Mouse (Mus musculus): ENCODE data around the gene Sik1. TPM values are rescaled to one million over a fixed set of nuclear protein-coding genes. Genes with fewer than 3 reads are reported as not detected.

Sik1 gene
- total and polyA plus RNA-seq, 3 experiments: 17.1 to 56.9 (median 36.7) TPM

- no peak for TF ChIP-seq ZNF384 (IDR thresholded peaks at IDR 0.05; ENCODE audit: low read depth, low read length)
- TF ChIP-seq E2F4 (IDR thresholded peaks at IDR 0.05; ENCODE audit: insufficient replicate concordance, low read depth, low read length): no peak
- TF ChIP-seq ZC3H11A (IDR thresholded peaks at IDR 0.05; ENCODE audit: low read depth, low read length): no peak
- no peak for TF ChIP-seq SIN3A (IDR thresholded peaks at IDR 0.05; ENCODE audit: low read length)
- no peak for TF ChIP-seq MAX (IDR thresholded peaks at IDR 0.05; ENCODE audit: low read length)
- no peak for TF ChIP-seq BHLHE40 (IDR thresholded peaks at IDR 0.05; ENCODE audit: low read depth, low read length)
- no peak for TF ChIP-seq USF1 (IDR thresholded peaks at IDR 0.05; ENCODE audit: low read depth, low read length)
- no peak for TF ChIP-seq RAD21 (IDR thresholded peaks at IDR 0.05; ENCODE audit: low read depth, low read length)
- no peak for TF ChIP-seq JUND (conservative IDR thresholded peaks at IDR 0.05; ENCODE audit: low read depth, low read length)
- Histone ChIP-seq H3K4me2 (ENCODE audit: insufficient read depth, low read depth, poor library complexity, severe bottlenecking) (no peak overlapping the region), H3K4me1 (ENCODE audit: control insufficient read depth in 1 of 2, insufficient read depth in 2 of 2) (peaks cover 31 to 47% of the 10 kb centered on the region in 2 experiments), H3K4me3 (replicated peaks in 1 of 3; ENCODE audit: low read depth in 2 of 3, low read length in 2 of 3, poor library complexity in 1 of 3) (no peak overlapping the region), H3K36me3 (replicated peaks in 1 of 2; ENCODE audit: control insufficient read depth in 1 of 2, insufficient read depth in 1 of 2, low read length in 1 of 2) (no peaks in the 10 kb centered on the region), H3K79me2 (replicated peaks; ENCODE audit: control insufficient read depth, extremely low read depth, insufficient read depth, poor library complexity, severe bottlenecking) (no peaks in the 10 kb centered on the region), H3K9ac (ENCODE audit: insufficient read depth, low read depth) (no peak overlapping the region), H3K27ac (ENCODE audit: insufficient read depth, low read depth) (no peak overlapping the region), H3K27me3 (replicated peaks) (no peaks in the 10 kb centered on the region), H3K9me3 (replicated peaks; ENCODE audit: low read length) (no peaks in the 10 kb centered on the region)
- dilution Hi-C loops (cut with MboI; ENCODE audit: extremely low pct_ligation_motif_present, extremely low pct_unique_long_range_greater_than_20kb, low sequenced_read_pairs) (no loop called here), in situ Hi-C loops (cut with MboI; ENCODE audit: low pct_ligation_motif_present, low pct_unique_long_range_greater_than_20kb, low sequenced_read_pairs) (no loop called here)
- DNase-seq (ENCODE audit: extremely low read depth): no peak
Observed at GRCm38 (mm10) chr17:31864666-31865450, 9.3 kb upstream of the Sik1 start.

GRCm38 (mm10) chr17:31863151-31863815 is 7.7 kb upstream of the Sik1 start:
- Histone ChIP-seq H3K27ac (ENCODE audit: insufficient read depth, low read depth) (no peak overlapping the region), H3K9me3 (replicated peaks; ENCODE audit: low read length) (no peaks in the 10 kb centered on the region), H3K4me1 (ENCODE audit: control insufficient read depth in 1 of 2, insufficient read depth in 2 of 2) (peaks cover 44 to 59% of the 10 kb centered on the region in 2 experiments), H3K4me3 (replicated peaks in 1 of 3; ENCODE audit: low read depth in 2 of 3, low read length in 2 of 3, poor library complexity in 1 of 3) (no peak overlapping the region), H3K36me3 (replicated peaks in 1 of 2; ENCODE audit: control insufficient read depth in 1 of 2, insufficient read depth in 1 of 2, low read length in 1 of 2) (no peaks in the 10 kb centered on the region), H3K27me3 (replicated peaks) (no peaks in the 10 kb centered on the region), H3K9ac (ENCODE audit: insufficient read depth, low read depth) (no peak overlapping the region), H3K79me2 (replicated peaks; ENCODE audit: control insufficient read depth, extremely low read depth, insufficient read depth, poor library complexity, severe bottlenecking) (no peaks in the 10 kb centered on the region), H3K4me2 (ENCODE audit: insufficient read depth, low read depth, poor library complexity, severe bottlenecking) (no peak overlapping the region)
- dilution Hi-C loops (cut with MboI; ENCODE audit: extremely low pct_ligation_motif_present, extremely low pct_unique_long_range_greater_than_20kb, low sequenced_read_pairs) (no loop called here), in situ Hi-C loops (cut with MboI; ENCODE audit: low pct_ligation_motif_present, low pct_unique_long_range_greater_than_20kb, low sequenced_read_pairs) (no loop called here)
- TF ChIP-seq BHLHE40 (IDR thresholded peaks at IDR 0.05; ENCODE audit: low read depth, low read length): peak; percentile 48
- TF ChIP-seq NELFE (IDR thresholded peaks at IDR 0.05; ENCODE audit: low read depth, low read length): no peak
- no peak for TF ChIP-seq KAT2A (IDR thresholded peaks at IDR 0.05; ENCODE audit: insufficient replicate concordance, low read length)
- TF ChIP-seq TCF12 (IDR thresholded peaks at IDR 0.05; ENCODE audit: low read depth, low read length): 0 out of 2 replicates have a peak, but pooled peaks have one; percentile 15
- peak; percentile 18; the same call in 1 of the 2 replicates for TF ChIP-seq ETS1 (conservative IDR thresholded peaks at IDR 0.05; ENCODE audit: low read depth, low read length)
- TF ChIP-seq SMC3 (IDR thresholded peaks at IDR 0.05; ENCODE audit: low read depth, low read length): no peak
- TF ChIP-seq MEF2A (IDR thresholded peaks at IDR 0.05; ENCODE audit: borderline replicate concordance, low read depth, low read length): no peak
- TF ChIP-seq ZMIZ1 (IDR thresholded peaks at IDR 0.05; ENCODE audit: low read depth, low read length): no peak
- 0 out of 2 replicates have a peak, but pooled peaks have one; percentile 7 for TF ChIP-seq IRF4 (IDR thresholded peaks at IDR 0.05; ENCODE audit: low read depth, low read length)
- no peak for DNase-seq (ENCODE audit: extremely low read depth)

Measured in CH12.LX (cell line).